In genomic region chr4:138107441-138108409, GRCm38 (mm10) we compare ENCODE assay signal across 8 mouse cellular contexts.
A peak's percentile ranks its signal among the peaks of the same experiment; 100 is the strongest.
DNase-seq lines count a peak whose midpoint lies in the region; TF ChIP-seq lines count a peak whose summit lies in the region.
"Had no signal": no experiment of that assay in that cellular context is flagged by ENCODE, and none has a peak within 500 bp of the region (broad histone marks: within the 10 kb centered on the region; RNA-seq: fewer than 3 reads in every experiment).

No protein-coding gene starts in this region.

- peak; percentile 37; the same call in 1 of the 2 replicates for TF ChIP-seq CTCF in lung, adult 2 months (IDR thresholded peaks at IDR 0.05; ENCODE audit: insufficient read depth, low read length)

- 83% methylated on average over 7 of the region's 7 CpGs for WGBS in lung, adult 2 months

- no peaks in the 10 kb centered on the region for H3K4me1 ChIP-seq in lung, adult 2 months (ENCODE audit: control insufficient read depth, insufficient read depth, low read length)

- H3K4me3 ChIP-seq in lung, adult 2 months (replicated peaks; ENCODE audit: extremely low read depth, low read depth, low read length) = no peak overlapping the region
- H3K4me3 ChIP-seq: limb, embryonic 15.5 days had no signal

- no peak for TF ChIP-seq POLR2A in lung, adult 2 months (IDR thresholded peaks at IDR 0.05; ENCODE audit: borderline replicate concordance, extremely low read depth, low read depth, low read length)

- peak; percentile 33 to 66 for DNase-seq in CD8-positive naive resting alpha-beta T cell, adult 2 months (ENCODE audit: low read depth in 2 of 2, low spot score in 2 of 2)
- peak; percentile 27 for DNase-seq in Muller cell, postnatal 12 days (ENCODE audit: inconsistent ontology term)
- DNase-seq in cerebellum, adult 9-10 months = peak; percentile 93
- DNase-seq in heart, adult 8-10 months (ENCODE audit: low spot score) = peak; percentile 87
- DNase-seq in kidney, postnatal 25 days = peak; percentile 64 to 80
- DNase-seq in lung, adult 2 months = peak; percentile 33
- DNase-seq in right cerebral cortex, adult 18-20 months = peak; percentile 79

Comparison
In these comparisons a context has a peak if more than half of its experiments do, and no peak if none do; other contexts are left out.
1. DNase-seq: peak in every context shown above with its lines; median percentile 93 in cerebellum, adult 9-10 months; 87 in heart, adult 8-10 months; 79 in right cerebral cortex, adult 18-20 months; 72 in kidney, postnatal 25 days; 50 in CD8-positive naive resting alpha-beta T cell, adult 2 months; 33 in lung, adult 2 months; 27 in Muller cell, postnatal 12 days.